Mouse (Mus musculus) intestine, postnatal 0 days (tissue): ENCODE results near the gene Pdgfa. TPM values are rescaled to one million over a fixed set of nuclear protein-coding genes. Genes with fewer than 3 reads are reported as not detected.

Experiments used
- ATAC-seq: fragments of 200-750 bp; cut with Nextera tagmentation; 2 replicates; pipeline ENCODE4 v1.8.0; 2017; ENCODE audit warnings: mild to moderate bottlenecking, moderate TSS enrichment, moderate library complexity
- H3K27ac ChIP-seq: fragments of 300-500 bp; sonication (generic); 2 replicates; pipeline ENCODE4 v1.5.1; 2014; ENCODE audit warnings: mild to moderate bottlenecking, low read depth, low read length, moderate library complexity
- H3K27me3 ChIP-seq: fragments of 300-500 bp; sonication (generic); replicated peaks from 2 replicates; pipeline ENCODE4 v1.6.1; 2014; ENCODE audit warnings: low read length, mixed read lengths; ENCODE audit not compliant: control insufficient read depth, insufficient read depth
- H3K36me3 ChIP-seq: fragments of 300-500 bp; sonication (generic); 2 replicates; pipeline ENCODE4 v1.6.1; 2014; ENCODE audit warnings: mild to moderate bottlenecking, moderate library complexity; ENCODE audit not compliant: control insufficient read depth, insufficient read depth
- H3K4me1 ChIP-seq: fragments of 300-500 bp; sonication (generic); replicated peaks from 2 replicates; pipeline ENCODE4 v1.6.1; 2014; ENCODE audit warnings: antibody characterized with exemption, low read length, mixed read lengths; ENCODE audit not compliant: control insufficient read depth, insufficient read depth
- H3K4me2 ChIP-seq: fragments of 300-500 bp; sonication (generic); replicated peaks from 2 replicates; pipeline ENCODE4 v1.6.1; 2014; ENCODE audit warnings: low read depth, mild to moderate bottlenecking, moderate library complexity
- H3K4me3 ChIP-seq: fragments of 300-500 bp; sonication (generic); 2 replicates; pipeline ENCODE4 v1.5.1; 2014; ENCODE audit warnings: low read depth, low read length
- H3K9ac ChIP-seq: fragments of 300-500 bp; sonication (generic); 2 replicates; pipeline ENCODE4 v1.6.1; 2014; ENCODE audit warnings: mild to moderate bottlenecking, low read depth, low read length
- H3K9me3 ChIP-seq: fragments of 300-500 bp; sonication (generic); 2 replicates; pipeline ENCODE4 v1.6.1; 2016; ENCODE audit warnings: mixed run types; ENCODE audit not compliant: control insufficient read depth
- CTCF ChIP-seq: sonication (generic); IDR thresholded peaks from 2 replicates; pipeline ENCODE4 v1.5.1; 2016; ENCODE audit warnings: low read depth, mild to moderate bottlenecking, control low read depth, antibody characterized with exemption, moderate library complexity
- WGBS: fragments of 180-500 bp; shearing (Covaris S2); extraction: QIAGEN DNeasy Blood & Tissue Kit; methylation state at CpG from one replicate; pipeline ENCODE4 v1.1.7; 2014; 5-methylcytosine and 5-hydroxymethylcytosine counted together
- polyA plus RNA-seq: library from polyadenylated mRNA; unstranded; fragments of >200 nt; fragmentation: Nextera tagmentation; extraction: Ambion mirVana; gene quantifications from 2 replicates; pipeline ENCODE4 v1.2.1, GENCODE M21; 2015

Gene Pdgfa
- polyA plus RNA-seq, 1 experiment from 2014 or later: 64.4 TPM

DNA sequence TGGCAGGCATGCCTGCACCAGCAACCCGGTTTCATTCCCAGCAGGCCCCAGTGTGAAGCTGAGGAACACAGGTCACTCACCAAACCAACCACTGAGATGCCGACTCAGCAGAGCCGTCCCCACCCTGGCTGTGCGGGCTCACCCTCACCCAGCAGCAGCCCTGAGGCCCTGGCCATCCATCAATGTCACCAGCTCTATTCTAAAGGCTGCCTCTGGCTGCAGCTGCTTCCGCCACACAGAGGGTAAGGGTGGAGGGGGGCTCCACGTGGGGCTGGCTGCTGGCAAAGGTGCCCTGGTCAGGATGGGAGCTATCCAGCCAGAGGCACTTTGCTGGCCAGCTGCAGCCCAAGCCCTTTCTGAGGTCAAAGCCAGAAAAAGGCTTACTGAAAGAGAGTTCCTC, 62.6 kb downstream of the Pdgfa start:
- H3K27ac ChIP-seq: no peak overlapping the region
- no peaks in the 10 kb centered on the region for H3K36me3 ChIP-seq
- TF ChIP-seq CTCF: no peak
- H3K9me3 ChIP-seq: no peaks in the 10 kb centered on the region
- no peaks in the 10 kb centered on the region for H3K27me3 ChIP-seq
- no peak for ATAC-seq
- 0 out of 2 replicates have a peak, but pooled peaks cover 6% of the 10 kb centered on the region for H3K4me1 ChIP-seq
- H3K4me2 ChIP-seq: no peak overlapping the region
- no peak overlapping the region for H3K9ac ChIP-seq
- WGBS: 14% methylated on average over 6 of the region's 6 CpGs
- H3K4me3 ChIP-seq: no peak overlapping the region

DNA sequence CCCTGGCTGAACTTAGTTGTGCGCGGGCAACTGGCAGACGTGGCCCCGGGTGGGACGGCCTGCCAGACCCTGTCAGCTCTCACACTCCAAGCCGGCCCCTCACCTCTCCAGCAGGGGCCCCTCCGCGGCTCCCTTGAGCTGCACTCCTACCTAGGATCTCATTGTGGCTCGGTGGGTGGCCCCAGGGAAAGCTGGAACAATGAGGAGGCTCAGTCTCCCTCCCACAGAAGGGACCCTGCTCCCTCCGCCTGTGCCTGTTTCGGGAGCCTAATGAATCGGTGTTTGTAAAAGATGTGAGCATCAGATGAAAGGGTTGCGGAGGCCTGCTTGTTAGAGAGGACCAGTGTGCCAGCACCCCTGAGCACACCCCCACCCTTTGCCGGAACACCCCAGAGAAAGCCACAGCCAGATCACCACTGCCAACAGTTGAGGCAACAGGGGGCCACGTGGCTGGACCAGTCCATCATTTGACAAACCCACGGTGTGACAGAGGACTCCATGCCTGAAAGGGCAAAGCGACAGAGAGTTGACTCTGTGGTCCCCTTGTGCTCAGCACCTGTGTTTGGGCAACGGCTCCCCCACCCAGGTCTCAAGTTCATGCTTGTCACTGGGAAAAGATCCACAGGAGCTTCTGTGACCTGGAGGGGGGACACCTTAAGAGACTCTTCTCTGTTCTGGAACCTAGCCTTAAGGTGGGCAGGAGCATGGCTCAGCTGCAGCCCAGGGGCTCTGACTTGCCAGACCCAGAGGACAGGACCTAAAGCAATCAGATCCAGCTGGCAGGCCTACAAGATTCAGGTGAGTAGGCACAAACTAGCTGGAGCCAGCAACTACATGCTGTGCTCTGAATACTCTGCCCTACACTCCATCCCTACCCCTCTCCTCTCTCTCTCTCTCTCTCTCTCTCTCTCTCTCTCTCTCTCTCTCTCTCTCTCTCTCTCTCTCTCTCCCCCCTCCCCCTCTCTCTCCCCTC, 64.4 kb downstream of the Pdgfa start:
- no peak for ATAC-seq
- no peaks in the 10 kb centered on the region for H3K9me3 ChIP-seq
- H3K9ac ChIP-seq: no peak overlapping the region
- no peak overlapping the region for H3K4me2 ChIP-seq
- H3K27me3 ChIP-seq: no peaks in the 10 kb centered on the region
- H3K4me3 ChIP-seq: no peak overlapping the region
- H3K36me3 ChIP-seq: no peaks in the 10 kb centered on the region
- no peak for TF ChIP-seq CTCF
- H3K27ac ChIP-seq: no peak overlapping the region
- H3K4me1 ChIP-seq: 0 out of 2 replicates have a peak, but pooled peaks cover 6% of the 10 kb centered on the region
- 47% methylated on average over 18 of the region's 18 CpGs for WGBS

DNA sequence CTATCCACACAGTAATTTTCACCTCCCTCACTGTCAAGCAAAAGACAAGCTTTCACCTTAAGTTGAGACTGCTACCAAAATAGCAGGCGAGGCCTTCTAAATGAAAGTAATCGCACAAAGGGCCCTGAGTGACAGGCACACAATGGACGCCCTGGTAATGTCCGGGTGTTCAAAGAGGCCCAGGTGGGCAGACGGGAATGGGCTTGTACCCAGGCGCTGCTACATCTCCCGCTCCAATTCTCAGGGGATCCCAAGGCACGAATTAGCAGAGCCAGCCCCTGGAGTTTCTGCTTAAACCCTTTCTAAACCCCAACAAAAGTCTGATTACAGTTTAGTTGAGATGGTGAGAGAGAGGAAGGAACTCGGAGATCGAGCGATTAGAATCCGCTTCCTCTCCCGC, 65.3 kb downstream of the Pdgfa start:
- ATAC-seq: no peak
- no peaks in the 10 kb centered on the region for H3K9me3 ChIP-seq
- H3K9ac ChIP-seq: no peak overlapping the region
- H3K4me1 ChIP-seq: 0 out of 2 replicates have a peak, but pooled peaks cover 6% of the 10 kb centered on the region
- WGBS: 68% methylated on average over 13 of the region's 13 CpGs
- no peaks in the 10 kb centered on the region for H3K36me3 ChIP-seq
- H3K4me3 ChIP-seq: no peak overlapping the region
- H3K27ac ChIP-seq: no peak overlapping the region
- no peak overlapping the region for H3K4me2 ChIP-seq
- no peaks in the 10 kb centered on the region for H3K27me3 ChIP-seq
- TF ChIP-seq CTCF: no peak

DNA sequence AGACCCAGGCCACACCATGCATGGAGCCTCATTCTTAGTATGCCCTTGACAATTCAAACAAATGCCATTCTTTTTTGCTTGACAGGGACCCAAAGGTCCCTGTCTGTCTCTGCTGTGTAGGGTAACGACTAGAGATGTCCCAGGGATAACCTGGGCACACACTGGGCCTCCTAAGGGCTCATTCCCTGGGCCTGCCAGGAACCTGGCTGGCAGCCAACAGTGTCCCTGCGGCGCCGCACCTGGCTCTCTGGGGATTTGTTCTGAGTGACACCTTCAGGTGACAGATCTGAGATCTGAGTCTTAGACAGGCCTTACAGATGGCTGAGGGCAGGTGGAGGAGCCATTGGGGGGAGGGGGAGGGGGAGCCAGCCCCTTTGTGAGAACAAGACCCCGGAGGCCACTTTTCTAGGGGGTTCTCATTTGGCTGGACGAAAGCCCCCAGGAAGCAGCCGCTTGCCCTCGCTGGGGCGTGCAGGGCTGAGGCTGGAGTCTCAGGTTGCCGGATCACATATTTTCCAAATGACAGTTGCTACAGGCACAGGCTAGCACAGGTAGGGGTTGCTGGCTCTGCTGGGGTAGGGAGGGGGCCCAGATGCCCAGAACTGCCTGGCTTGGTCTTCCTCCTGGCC, 67.2 kb downstream of the Pdgfa start:
- 0 out of 2 replicates have a peak, but pooled peaks cover 6% of the 10 kb centered on the region for H3K4me1 ChIP-seq
- WGBS: 52% methylated on average over 10 of the region's 10 CpGs
- no peak overlapping the region for H3K9ac ChIP-seq
- peak; percentile 64 for ATAC-seq
- H3K27ac ChIP-seq: no peak overlapping the region
- H3K9me3 ChIP-seq: no peaks in the 10 kb centered on the region
- no peaks in the 10 kb centered on the region for H3K27me3 ChIP-seq
- H3K4me2 ChIP-seq: no peak overlapping the region
- 0 out of 2 replicates have a peak, but pooled peaks have one; percentile 17 for TF ChIP-seq CTCF
- no peaks in the 10 kb centered on the region for H3K36me3 ChIP-seq
- H3K4me3 ChIP-seq: no peak overlapping the region

Other genes with a start within 250 kb of the Pdgfa start
- 2.5 and 3.3 TPM in 2 replicates for gene Fam20c, start 242.9 kb downstream of the Pdgfa start, polyA plus RNA-seq
- not detected in 2 replicates for gene Gm5294, start 177.3 kb downstream of the Pdgfa start, polyA plus RNA-seq
- gene Prkar1b, start 152.6 kb upstream of the Pdgfa start, polyA plus RNA-seq: 10.0 and 10.9 TPM in 2 replicates
- 2.5 and 2.9 TPM in 2 replicates for gene Dnaaf5, start 152.9 kb upstream of the Pdgfa start, polyA plus RNA-seq
- gene Sun1, start 203.3 kb upstream of the Pdgfa start, polyA plus RNA-seq: 12.2 and 13.4 TPM in 2 replicates